Mouse (Mus musculus): ENCODE measurements at regions not wholly inside any gene's neighbourhood (a gene's known extent, or its start where the extent isn't known, plus 50 kb on each side); places are given as distances from the start of the nearest gene placed in this dataset.
A peak's percentile ranks its signal among the peaks of the same experiment; 100 is the strongest.

DNA sequence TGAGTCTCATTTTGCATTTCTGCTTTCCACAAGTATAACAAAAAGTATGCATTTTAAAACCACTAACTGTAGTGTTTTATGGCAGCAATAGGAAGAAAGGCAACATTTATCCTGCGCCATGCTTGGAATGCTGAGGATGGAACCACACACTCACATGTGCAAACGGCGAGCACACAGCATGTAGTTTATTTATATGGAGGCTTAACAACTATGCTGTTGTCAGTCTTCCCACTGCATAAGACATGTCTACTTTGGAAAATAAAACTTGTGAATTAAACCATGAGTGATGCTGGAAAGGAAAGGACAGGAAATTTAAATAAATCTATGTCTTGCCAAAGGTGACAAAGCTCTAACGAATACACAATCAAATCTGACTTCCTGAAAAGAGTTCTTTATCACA is 190.8 kb upstream of the Tle4 start:
- DNase-seq (ENCODE audit: low read depth) = no peak

DNA sequence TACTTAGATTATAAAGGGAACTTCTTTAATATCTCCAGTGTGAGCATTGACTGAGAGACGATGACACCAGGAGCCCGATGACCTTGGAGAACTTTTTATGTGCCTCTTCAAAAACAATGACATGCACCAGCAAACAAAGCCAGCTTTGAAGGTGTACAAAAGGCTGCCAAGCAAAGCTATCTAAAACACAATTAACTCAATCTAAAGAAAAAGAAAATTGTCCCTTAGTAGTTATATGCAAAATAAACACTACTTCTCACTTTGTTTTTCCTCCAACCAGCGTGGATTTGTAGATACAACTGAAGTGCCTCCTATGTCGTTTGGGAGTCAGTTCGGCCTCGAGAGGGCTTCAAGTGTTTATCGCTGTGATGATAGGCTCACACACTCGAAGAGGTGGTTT is 189.0 kb upstream of the Tle4 start:
- DNase-seq (ENCODE audit: low read depth) = no peak

- no peak for DNase-seq (ENCODE audit: low read depth)
Observed at GRCm38 (mm10) chr19:14785661-14786060, 187.8 kb upstream of the Tle4 start.

GRCm38 (mm10) chr19:14777709-14778108 is 179.9 kb upstream of the Tle4 start:
- no peak for DNase-seq (ENCODE audit: low read depth)

- no peak for DNase-seq (ENCODE audit: low read depth)
Observed at GRCm38 (mm10) chr19:14777198-14777597, 179.3 kb upstream of the Tle4 start.

GRCm38 (mm10) chr19:14776791-14777190 is 178.9 kb upstream of the Tle4 start:
- no peak for DNase-seq (ENCODE audit: low read depth)

DNA sequence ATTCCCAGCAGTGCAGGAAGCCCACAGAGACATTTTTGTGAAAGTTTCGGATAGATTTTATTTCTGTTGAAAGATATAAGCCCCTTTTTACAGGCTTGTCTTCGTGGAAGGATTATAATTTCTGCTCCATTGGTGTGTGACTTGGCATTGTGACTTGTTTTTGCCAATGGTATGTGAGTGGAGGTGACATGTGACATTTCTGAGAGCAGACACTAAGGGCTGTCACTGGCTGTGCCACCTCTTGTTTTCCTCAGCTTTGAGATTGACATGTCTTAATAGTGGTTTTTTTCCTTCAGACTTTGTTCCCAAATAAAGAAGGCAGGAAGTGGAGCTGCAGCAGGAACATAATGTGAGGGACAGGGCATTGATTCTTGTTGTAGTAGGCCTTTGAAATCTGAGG is 174.9 kb upstream of the Tle4 start:
- no peak for DNase-seq (ENCODE audit: low read depth)

- DNase-seq (ENCODE audit: low read depth) = no peak
Observed at GRCm38 (mm10) chr19:14752646-14753045, 154.8 kb upstream of the Tle4 start.

- DNase-seq (ENCODE audit: low read depth) = no peak
Observed at GRCm38 (mm10) chr19:14742361-14742760, 144.5 kb upstream of the Tle4 start.

- no peak for DNase-seq (ENCODE audit: low read depth)
Observed at GRCm38 (mm10) chr19:14740936-14741335, 143.1 kb upstream of the Tle4 start.

DNA sequence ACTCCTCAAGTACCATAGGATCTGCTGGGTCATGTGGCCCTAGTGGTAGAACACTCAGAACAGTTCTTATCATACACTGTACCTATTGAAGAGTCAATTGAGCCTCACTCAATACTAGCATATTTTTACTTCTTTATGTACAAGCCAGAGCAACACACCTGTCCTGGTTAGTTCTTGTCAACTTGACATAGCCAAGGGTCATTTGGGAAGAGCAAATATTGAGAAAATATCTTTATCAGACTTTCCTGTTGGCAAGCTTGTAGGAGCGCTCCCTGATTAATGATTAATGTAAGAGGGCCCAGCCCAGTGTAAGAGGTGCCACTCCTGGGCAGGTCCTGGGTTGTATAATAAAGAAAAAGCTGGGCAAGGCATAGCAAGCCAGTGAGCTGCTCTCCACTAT is 142.3 kb upstream of the Tle4 start:
- DNase-seq (ENCODE audit: low read depth) = no peak

DNA sequence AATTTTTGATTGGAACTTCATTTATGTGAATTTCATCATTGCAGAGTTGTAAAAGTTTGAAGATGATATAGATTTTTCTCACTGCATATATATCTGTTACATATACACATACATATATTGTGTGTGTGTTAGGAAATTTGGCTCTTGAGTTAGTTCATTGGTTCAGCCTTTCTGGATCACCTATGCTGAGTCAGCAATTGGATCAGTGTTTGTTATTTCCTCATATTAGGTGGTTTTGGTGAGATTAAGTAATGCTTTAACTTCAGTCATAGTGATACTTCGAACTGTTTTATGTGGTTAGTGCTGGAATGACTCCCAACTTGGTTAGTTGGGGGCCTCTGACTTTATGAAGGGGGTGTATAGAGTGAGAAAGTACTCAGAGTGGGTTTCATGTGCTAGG is 138.7 kb upstream of the Tle4 start:
- no peak for DNase-seq (ENCODE audit: low read depth)

DNA sequence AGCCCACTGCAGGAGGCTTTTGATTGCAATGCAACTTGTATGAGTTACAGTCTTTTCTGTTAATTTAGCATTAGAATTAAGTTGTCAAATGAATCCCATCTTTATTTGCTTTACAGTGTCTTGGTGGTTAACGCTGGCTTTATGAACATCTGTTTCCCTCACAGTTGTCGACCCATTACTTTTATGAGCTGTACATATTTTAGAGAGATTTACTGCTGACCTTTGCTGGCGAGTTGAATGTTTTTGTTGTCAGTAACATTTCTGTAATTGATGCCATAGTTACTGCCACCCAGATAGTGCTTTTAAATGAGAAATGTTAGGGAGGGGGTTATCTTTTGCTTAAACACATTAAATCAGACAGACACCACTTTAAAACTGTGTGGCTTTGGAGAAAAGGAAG is 127.5 kb upstream of the Tle4 start:
- no peak for DNase-seq (ENCODE audit: low read depth)

- no peak for DNase-seq (ENCODE audit: low read depth)
Observed at GRCm38 (mm10) chr19:14724637-14725036, 126.8 kb upstream of the Tle4 start.

DNA sequence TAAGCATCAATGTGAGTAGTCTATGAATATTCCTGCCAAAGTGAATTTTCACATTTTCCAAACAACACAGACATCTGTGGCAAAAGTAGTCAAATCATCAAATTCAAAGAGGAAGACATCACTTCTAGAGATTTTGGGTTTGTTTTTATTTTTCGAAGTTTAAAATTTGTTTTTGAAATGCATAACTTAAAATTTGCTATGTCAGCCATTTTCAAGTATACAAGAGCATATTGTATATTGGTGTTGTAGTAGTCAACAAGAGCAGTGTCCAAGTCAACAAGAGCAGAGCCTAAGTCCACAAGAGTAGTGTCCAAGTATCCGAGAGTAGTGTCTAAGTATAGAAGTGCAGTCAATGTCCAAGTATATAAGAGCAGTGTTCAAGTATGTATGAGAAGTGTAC is 107.9 kb upstream of the Tle4 start:
- DNase-seq (ENCODE audit: low read depth) = no peak

- no peak for DNase-seq (ENCODE audit: low read depth)
Observed at GRCm38 (mm10) chr19:14701116-14701515, 103.3 kb upstream of the Tle4 start.

GRCm38 (mm10) chr19:14695369-14695768 is 97.5 kb upstream of the Tle4 start:
- DNase-seq (ENCODE audit: low read depth) = no peak

- peak; percentile 55 for DNase-seq (ENCODE audit: low read depth)
Observed at GRCm38 (mm10) chr19:14692183-14692582, 94.3 kb upstream of the Tle4 start.

DNA sequence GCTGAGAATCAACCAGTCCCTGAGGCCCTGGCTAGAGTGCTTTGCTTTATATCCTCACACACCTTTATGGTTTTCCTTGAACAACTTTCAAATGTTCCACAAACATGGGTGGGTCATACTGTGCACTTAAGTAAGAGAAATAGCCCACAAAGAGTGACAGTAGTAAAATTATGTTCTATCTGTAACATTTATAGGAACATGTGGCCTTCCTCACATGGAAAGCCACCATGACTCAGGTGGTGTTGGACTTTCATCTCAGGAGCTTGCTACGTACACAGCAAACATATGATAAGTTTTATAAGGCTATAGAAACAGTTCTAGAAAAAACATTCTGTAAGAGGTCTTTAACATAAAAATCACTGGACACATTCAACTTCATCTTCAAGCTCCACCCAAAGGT is 87.8 kb upstream of the Tle4 start:
- DNase-seq (ENCODE audit: low read depth) = no peak

DNA sequence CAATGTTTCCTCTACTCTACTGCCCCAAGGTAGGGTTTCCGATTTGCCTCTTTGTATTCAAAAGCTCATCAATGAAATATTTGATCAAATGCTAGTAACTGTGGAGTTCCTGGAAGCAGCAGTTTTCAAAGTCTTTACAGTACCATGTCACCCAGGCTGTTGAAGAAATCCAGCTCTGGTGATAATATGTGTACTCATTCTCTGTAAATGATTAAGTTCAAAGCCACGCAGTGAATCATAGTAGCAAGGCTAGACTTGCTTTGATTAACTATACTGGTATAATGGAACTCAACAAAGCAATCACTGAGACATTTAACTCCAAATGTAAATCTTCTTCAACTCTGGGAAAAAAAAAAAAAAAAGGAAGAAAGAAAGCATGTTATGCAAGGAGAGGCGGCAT is 86.8 kb upstream of the Tle4 start:
- no peak for DNase-seq (ENCODE audit: low read depth)

DNA sequence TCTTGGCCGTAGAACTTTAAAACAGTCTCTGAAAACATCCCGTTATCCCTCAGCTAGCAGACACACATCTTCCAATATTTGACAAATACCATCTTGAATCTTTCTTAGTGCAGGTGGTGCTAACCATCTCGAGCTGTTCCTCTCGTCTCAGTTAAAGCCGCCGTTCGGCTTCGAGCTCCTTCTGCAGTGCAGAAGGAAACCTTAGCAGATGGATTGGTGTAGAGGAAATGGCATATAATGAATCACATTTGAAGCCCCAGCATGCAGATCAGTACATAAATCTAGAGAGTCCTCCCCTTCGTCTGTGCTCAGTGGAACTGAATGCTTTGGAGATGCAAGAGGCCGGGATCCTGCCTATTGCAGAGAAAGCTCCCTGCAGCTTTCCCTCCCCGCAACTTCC is 83.5 kb upstream of the Tle4 start:
- no peak for DNase-seq (ENCODE audit: low read depth)

- no peak for DNase-seq (ENCODE audit: low read depth)
Observed at GRCm38 (mm10) chr19:14679776-14680175, 81.9 kb upstream of the Tle4 start.

GRCm38 (mm10) chr19:14678584-14678983 is 80.7 kb upstream of the Tle4 start:
- DNase-seq (ENCODE audit: low read depth) = no peak

- no peak for DNase-seq (ENCODE audit: low read depth)
Observed at GRCm38 (mm10) chr19:14676929-14677328, 79.1 kb upstream of the Tle4 start.

DNA sequence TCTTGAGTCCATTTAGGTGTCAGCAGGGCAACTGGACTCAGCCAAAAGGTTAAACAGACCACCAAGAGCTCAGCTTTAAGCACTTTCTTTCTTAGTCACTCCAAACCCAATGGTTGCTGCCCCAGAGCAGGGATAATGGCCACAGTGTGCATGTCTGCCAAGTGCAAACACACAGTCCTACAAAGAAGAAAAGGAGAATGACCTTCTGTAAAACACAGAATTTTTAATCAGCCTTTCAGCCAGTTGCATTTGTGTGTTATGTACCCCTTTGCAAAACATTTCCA is 72.9 kb upstream of the Tle4 start:
- no peak for DNase-seq (ENCODE audit: low read depth)

Data from NIH3T3 (cell line).